Mouse (Mus musculus) skeletal muscle tissue, adult 2 months (tissue): ENCODE data around the gene Gpx4.

Experiments used
- DNase-seq: peaks from one replicate; pipeline ENCODE4 v3.0.0-alpha.2; 2012; ENCODE audit warnings: low read depth, low spot score

The Gpx4 gene

GRCm38 (mm10) chr10:80047041-80047565 lies at the start of gene Gpx4:
Gene Gpx4, plus strand, starts transcription at chr10:80047166.
- DNase-seq = no peak

- DNase-seq = no peak
Measured at GRCm38 (mm10) chr10:79997819-79998218, 49.1 kb upstream of the Gpx4 start.

DNA sequence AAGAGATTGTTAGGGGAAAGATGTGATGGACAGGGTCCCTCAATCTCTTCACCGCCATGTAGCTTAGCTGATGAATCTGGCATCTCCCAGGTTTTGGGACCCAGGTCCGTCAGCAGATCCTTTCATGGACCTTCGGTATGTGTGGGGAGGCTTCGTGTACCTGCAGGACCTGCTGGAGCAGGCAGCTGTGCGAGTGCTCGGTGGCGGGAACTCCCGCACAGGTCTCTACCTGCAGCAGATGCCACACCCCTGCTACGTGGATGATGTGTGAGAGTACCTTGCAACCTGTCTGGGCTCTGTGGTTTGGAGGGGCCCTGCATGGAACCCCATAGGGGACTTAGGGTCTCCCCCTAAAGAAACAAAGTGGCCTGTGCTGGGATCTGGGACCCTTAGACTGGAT lies 45.0 kb upstream of the Gpx4 start:
- no peak for DNase-seq

DNA sequence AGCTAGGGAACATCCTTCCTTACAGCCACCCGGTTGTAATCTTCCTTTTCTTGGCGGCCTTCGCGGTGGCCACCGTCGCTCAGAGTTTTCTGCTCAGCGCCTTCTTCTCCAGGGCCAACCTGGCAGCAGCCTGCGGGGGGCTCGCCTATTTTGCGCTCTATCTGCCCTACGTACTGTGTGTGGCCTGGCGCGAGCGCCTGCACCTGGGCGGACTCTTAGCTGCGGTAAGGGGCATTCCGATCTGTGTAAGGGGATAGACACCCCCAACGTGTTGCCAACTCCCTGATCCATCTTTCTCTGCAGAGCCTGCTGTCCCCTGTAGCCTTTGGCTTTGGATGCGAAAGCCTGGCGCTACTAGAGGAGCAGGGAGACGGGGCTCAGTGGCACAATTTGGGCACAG lies 44.1 kb upstream of the Gpx4 start:
- DNase-seq = no peak

GRCm38 (mm10) chr10:80003374-80004232 lies 43.4 kb upstream of the Gpx4 start:
- DNase-seq = no peak

DNA sequence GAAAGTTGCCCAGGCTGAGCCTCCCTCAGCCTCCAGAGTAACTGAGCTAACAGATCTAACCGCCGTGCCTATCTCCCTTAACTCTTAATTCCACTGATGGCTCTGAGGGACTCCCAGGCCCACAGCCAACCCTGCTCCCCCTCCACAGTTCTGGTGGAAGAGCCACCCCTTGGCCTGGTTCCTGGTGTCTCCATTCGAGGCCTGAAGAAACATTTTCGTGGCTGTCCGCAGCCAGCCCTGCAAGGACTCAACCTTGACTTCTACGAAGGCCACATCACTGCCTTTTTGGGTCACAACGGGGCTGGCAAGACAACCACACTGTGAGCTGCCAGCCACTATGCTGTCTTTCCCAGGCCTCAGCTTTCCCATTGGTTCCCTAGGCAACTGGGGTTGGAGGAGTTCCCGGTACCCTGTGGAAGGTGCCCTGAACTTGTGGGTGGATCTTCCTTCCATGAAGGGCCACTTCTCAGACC lies 42.7 kb upstream of the Gpx4 start:
- no peak for DNase-seq

DNA sequence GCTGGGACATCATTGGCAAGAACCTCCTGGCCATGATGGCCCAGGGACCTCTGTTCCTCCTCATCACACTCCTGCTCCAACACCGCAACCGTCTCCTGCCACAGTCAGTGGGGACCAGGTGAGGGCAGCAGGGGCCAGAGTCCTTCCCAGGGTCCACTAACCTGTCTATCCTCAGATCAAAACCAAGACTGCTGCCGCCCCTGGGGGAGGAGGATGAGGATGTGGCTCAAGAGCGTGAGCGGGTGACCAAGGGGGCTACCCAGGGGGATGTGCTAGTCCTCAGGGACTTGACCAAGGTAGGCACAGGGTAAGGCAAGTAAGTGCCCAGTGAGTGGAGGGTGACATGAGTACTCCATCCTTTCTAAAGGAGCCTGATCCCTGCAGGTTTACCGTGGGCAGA lies 35.2 kb upstream of the Gpx4 start:
- no peak for DNase-seq

DNA sequence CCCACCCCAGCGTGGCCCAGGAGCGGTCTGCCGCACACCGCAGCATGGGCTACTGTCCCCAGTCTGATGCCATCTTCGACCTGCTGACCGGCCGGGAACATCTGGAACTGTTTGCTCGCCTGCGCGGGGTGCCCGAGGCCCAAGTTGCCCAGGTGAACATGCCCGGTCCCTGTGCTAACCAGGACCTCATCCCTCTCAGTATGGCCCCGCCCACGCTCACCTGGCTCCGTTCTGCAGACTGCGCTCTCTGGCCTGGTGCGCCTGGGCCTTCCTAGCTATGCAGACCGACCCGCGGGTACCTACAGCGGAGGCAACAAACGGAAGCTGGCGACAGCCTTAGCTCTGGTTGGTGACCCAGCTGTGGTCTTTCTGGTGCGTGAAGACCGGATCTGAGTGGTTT lies 33.4 kb upstream of the Gpx4 start:
- DNase-seq = no peak

- DNase-seq = no peak
Measured at GRCm38 (mm10) chr10:80014484-80015290, 32.3 kb upstream of the Gpx4 start.

GRCm38 (mm10) chr10:80015583-80015982 lies 31.4 kb upstream of the Gpx4 start:
- no peak for DNase-seq

GRCm38 (mm10) chr10:80016511-80016910 lies 30.5 kb upstream of the Gpx4 start, which contains the start of gene Arhgap45:
Gene Arhgap45, plus strand, starts transcription at chr10:80016653.
- peak; percentile 59 for DNase-seq

- DNase-seq = no peak
Measured at GRCm38 (mm10) chr10:80016931-80017330, 30.0 kb upstream of the Gpx4 start.

- peak; percentile 52 for DNase-seq
Measured at GRCm38 (mm10) chr10:80017361-80017760, 29.6 kb upstream of the Gpx4 start.

DNA sequence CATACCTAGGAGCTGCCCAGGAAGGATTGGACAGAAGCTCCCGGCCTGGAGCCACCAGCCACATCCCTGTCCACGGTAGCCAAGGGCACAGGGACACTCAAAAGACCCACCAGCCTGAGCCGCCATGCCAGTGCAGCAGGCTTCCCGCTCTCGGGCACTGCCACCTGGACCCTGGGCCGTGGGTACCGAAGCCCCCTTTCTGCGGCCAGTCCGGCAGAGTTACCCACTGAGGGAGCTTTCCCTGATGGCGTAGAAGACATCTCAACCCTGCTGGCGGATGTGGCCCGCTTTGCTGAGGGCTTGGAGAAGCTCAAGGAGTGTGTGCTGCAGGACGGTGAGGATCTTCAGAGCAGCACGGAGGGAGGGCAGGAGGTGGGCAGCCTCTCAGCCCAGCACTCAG lies 29.2 kb upstream of the Gpx4 start:
- no peak for DNase-seq

- DNase-seq = no peak
Measured at GRCm38 (mm10) chr10:80018739-80019297, 28.1 kb upstream of the Gpx4 start.

DNA sequence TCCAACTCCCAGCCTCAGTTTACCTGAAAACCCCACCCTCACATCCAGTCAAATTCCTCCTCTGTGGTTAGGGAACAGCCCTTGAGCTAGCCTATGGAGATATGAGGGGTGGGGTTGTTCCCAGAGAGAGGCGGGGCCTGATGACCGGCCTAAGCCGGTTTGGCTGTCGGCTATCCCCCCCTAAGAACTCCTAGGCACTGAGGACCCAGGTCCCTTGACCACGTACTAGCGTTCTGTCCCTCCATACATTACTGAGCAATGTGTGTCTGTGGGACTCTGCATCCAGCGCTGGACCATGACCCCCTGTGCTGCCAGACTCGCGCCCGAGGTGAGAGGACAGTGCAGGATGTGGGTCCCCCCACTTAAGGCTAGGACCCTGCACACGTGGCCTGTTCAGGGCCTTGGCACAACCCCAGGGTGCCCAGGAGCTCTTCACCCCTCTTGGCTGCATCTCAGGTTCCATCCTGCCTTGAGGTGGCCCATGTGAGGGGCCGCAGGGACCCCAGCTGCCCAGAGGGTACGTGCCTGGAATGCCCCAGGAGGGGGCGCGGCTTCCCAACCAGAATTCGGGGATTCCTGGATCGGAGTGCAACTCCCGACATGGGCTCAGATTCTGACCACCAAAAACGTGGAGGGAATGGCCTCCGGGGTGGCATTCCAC lies 27.4 kb upstream of the Gpx4 start:
- no peak for DNase-seq

DNA sequence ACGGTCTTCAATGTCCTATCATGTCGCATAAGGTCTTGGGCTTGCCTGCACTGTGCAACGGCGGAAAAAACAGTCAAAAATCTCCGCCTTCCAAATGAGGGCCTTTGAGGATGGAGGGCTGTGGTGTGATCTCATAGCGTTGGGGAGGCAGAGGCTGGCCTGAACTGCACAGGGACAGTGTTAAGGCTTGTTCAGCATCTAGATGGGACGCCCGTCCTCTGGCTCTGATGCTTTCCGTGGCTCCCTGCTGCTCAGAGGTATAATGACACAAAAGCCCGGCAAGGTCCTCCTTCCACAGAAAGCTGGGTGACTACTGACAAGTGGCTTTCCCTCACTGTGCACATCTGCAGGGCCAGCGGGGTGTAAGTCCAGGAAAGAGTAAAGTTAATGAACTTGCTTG lies 26.8 kb upstream of the Gpx4 start:
- no peak for DNase-seq

DNA sequence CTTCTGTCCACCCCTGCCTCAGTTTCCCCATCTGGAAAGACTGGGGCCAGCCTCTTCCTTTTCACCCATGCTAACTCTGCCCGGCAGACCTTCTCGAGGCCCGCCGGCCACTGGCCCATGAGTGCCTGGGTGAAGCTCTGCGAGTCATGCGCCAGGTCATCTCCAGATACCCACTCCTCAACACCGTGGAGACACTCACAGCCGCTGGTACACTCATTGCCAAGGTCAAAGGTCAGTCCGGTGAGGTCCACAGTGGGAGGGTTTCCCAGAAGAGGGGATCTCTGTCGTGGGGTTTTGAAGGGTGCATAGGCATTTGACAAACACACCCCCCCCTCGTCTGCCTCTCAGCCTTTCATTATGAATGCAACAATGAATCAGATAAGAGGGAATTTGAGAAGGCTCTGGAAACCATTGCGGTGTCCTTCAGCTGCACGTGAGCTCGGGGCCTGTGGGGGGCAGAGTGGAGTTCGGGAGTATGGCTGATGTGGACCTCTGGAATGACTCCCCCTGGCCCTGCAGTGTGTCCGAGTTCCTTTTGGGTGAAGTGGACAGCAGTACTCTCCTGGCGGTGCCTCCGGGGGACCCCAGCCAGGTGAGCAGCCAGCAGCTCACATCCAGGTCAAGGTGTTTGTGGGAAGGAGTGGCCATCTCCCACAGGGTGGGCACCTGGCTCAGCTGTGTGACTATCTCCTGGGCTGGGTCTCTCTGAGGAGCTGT lies 26.2 kb upstream of the Gpx4 start:
- DNase-seq = no peak

DNA sequence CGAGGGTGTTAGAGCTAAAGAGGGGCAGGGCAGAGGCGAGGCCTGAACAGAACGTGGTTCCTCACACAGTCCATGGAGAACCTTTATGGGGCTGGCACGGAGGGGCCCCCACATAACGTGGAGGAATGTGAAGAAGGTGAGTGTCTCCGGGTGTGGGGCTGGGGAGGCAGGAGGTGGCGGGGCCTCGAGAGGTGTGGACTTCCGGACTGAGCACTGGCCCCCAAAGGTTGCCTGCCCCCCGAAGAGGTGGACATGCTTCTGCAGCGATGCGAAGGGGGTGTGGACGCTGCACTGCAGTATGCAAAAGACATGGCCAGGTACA lies 25.7 kb upstream of the Gpx4 start:
- DNase-seq = no peak

DNA sequence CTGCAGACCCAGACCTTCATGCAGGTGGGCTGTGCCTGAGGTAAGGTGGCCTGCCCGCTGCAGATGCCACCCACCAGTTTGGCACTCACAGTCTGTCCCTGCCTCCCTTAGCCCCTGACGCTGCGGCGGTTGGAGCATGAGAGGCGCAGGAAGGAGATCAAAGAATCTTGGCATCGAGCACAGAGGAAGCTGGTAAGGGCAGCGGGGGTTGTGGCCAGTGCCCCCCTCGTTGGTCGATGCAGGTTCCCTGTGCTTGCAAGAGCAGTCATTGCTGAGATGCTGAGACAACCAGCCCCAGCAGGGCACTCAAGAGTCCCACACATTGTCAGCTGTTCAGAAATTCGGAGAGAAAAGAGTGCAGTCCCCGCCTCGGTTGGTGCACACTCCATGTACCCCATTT lies 24.8 kb upstream of the Gpx4 start:
- DNase-seq = no peak

DNA sequence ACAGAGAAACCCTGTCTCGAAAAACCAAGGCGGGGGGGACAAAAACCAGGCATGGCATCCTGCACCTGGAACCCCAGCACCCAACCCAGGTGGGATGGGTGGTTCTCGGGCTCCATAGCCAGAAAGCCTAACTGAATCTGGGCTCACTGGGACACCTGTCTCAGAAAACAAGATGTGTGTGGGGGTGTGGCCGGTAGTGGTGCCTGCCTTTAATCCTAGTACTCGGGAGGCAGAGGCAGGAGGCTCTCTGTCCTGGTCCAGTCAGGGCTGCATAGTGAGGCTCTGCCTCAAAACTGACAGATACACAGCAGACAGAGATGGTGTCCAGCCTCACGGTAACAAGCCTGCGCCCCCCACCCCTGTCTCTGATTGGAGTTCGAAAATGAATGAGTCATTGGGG lies 24.2 kb upstream of the Gpx4 start:
- no peak for DNase-seq
